Mouse (Mus musculus): ENCODE measurements around the gene Gpr68. TPM values are rescaled to one million over a fixed set of nuclear protein-coding genes. Genes with fewer than 3 reads are reported as not detected.

The Gpr68 gene
- polyA plus RNA-seq, 1 experiment from 2014 or later = 0.21 TPM

- H3K9ac ChIP-seq (replicated peaks; ENCODE audit: low read depth) = no peak overlapping the region
- no peaks in the 10 kb centered on the region for H3K4me1 ChIP-seq (ENCODE audit: insufficient read depth, low read depth, low read length)
- DNase-seq (ENCODE audit: low spot score) (no peak), ATAC-seq (no peak)
- no peaks in the 10 kb centered on the region for H3K9me3 ChIP-seq (ENCODE audit: low read length)
- WGBS = 86% methylated on average over 3 of the region's 3 CpGs
- no peak overlapping the region for H3K4me3 ChIP-seq (ENCODE audit: low read depth, low read length)
- TF ChIP-seq CTCF (IDR thresholded peaks at IDR 0.05) (no peak), EP300 (IDR thresholded peaks at IDR 0.05) (no peak)
- H3K36me3 ChIP-seq (ENCODE audit: insufficient read depth, low read length) = no peaks in the 10 kb centered on the region
- H3K27ac ChIP-seq (ENCODE audit: low read length) = no peak overlapping the region
- no peaks in the 10 kb centered on the region for H3K27me3 ChIP-seq (replicated peaks; ENCODE audit: insufficient read depth, low read length)
- H3K4me2 ChIP-seq (replicated peaks; ENCODE audit: low read depth, low read length) = no peak overlapping the region
Observed at GRCm38 (mm10) chr12:100885585-100885984, 22.4 kb downstream of the Gpr68 start.

- Histone ChIP-seq H3K27ac (ENCODE audit: low read length) (no peak overlapping the region), H3K4me1 (ENCODE audit: insufficient read depth, low read depth, low read length) (no peaks in the 10 kb centered on the region), H3K9me3 (ENCODE audit: low read length) (no peaks in the 10 kb centered on the region), H3K4me3 (ENCODE audit: low read depth, low read length) (no peak overlapping the region), H3K36me3 (ENCODE audit: insufficient read depth, low read length) (no peaks in the 10 kb centered on the region), H3K27me3 (replicated peaks; ENCODE audit: insufficient read depth, low read length) (no peaks in the 10 kb centered on the region), H3K4me2 (replicated peaks; ENCODE audit: low read depth, low read length) (no peak overlapping the region), H3K9ac (replicated peaks; ENCODE audit: low read depth) (no peak overlapping the region)
- TF ChIP-seq CTCF (IDR thresholded peaks at IDR 0.05) = no peak
- no peak for TF ChIP-seq EP300 (IDR thresholded peaks at IDR 0.05)
- ATAC-seq = no peak
- WGBS = 55% methylated on average over 7 of the region's 7 CpGs
- DNase-seq (ENCODE audit: low spot score) = no peak
Observed at GRCm38 (mm10) chr12:100883168-100883567, 24.8 kb downstream of the Gpr68 start.

- DNase-seq (ENCODE audit: low spot score) = no peak
- WGBS = 89% methylated on average over 16 of the region's 16 CpGs
Observed at GRCm38 (mm10) chr12:100878556-100878955, 29.4 kb downstream of the Gpr68 start.

GRCm38 (mm10) chr12:100877936-100878335, 30.1 kb downstream of the Gpr68 start:
- Histone ChIP-seq H3K36me3 (ENCODE audit: insufficient read depth, low read length) (no peaks in the 10 kb centered on the region), H3K27me3 (replicated peaks; ENCODE audit: insufficient read depth, low read length) (no peaks in the 10 kb centered on the region), H3K4me3 (ENCODE audit: low read depth, low read length) (no peak overlapping the region), H3K4me1 (ENCODE audit: insufficient read depth, low read depth, low read length) (no peaks in the 10 kb centered on the region), H3K9me3 (ENCODE audit: low read length) (no peaks in the 10 kb centered on the region), H3K9ac (replicated peaks; ENCODE audit: low read depth) (no peak overlapping the region), H3K27ac (ENCODE audit: low read length) (no peak overlapping the region), H3K4me2 (replicated peaks; ENCODE audit: low read depth, low read length) (no peak overlapping the region)
- WGBS = 61% methylated on average over 6 of the region's 6 CpGs
- no peak for DNase-seq (ENCODE audit: low spot score)
- no peak for ATAC-seq
- TF ChIP-seq EP300 (IDR thresholded peaks at IDR 0.05) (no peak), CTCF (IDR thresholded peaks at IDR 0.05) (no peak)

More at GRCm38 (mm10) chr12:100878556-100878955, 29.4 kb downstream of the Gpr68 start:
- no peaks in the 10 kb centered on the region for H3K36me3 ChIP-seq (ENCODE audit: insufficient read depth, low read length)
- H3K9ac ChIP-seq (replicated peaks; ENCODE audit: low read depth) = no peak overlapping the region
- no peaks in the 10 kb centered on the region for H3K9me3 ChIP-seq (ENCODE audit: low read length)
- H3K27me3 ChIP-seq (replicated peaks; ENCODE audit: insufficient read depth, low read length) = no peaks in the 10 kb centered on the region
- ATAC-seq = no peak
- H3K4me1 ChIP-seq (ENCODE audit: insufficient read depth, low read depth, low read length) = no peaks in the 10 kb centered on the region
- no peak overlapping the region for H3K4me2 ChIP-seq (replicated peaks; ENCODE audit: low read depth, low read length)
- TF ChIP-seq CTCF (IDR thresholded peaks at IDR 0.05) (no peak), EP300 (IDR thresholded peaks at IDR 0.05) (no peak)
- no peak overlapping the region for H3K4me3 ChIP-seq (ENCODE audit: low read depth, low read length)
- H3K27ac ChIP-seq (ENCODE audit: low read length) = no peak overlapping the region

- H3K27ac ChIP-seq (ENCODE audit: low read length) = no peak overlapping the region
- H3K4me1 ChIP-seq (ENCODE audit: insufficient read depth, low read depth, low read length) = no peaks in the 10 kb centered on the region
- no peak overlapping the region for H3K9ac ChIP-seq (replicated peaks; ENCODE audit: low read depth)
- TF ChIP-seq EP300 (IDR thresholded peaks at IDR 0.05) (no peak), CTCF (IDR thresholded peaks at IDR 0.05) (no peak)
- H3K4me3 ChIP-seq (ENCODE audit: low read depth, low read length) = no peak overlapping the region
- DNase-seq (ENCODE audit: low spot score) = no peak
- H3K36me3 ChIP-seq (ENCODE audit: insufficient read depth, low read length) = no peaks in the 10 kb centered on the region
- H3K27me3 ChIP-seq (replicated peaks; ENCODE audit: insufficient read depth, low read length) = no peaks in the 10 kb centered on the region
- no peak for ATAC-seq
- H3K9me3 ChIP-seq (ENCODE audit: low read length) = no peaks in the 10 kb centered on the region
- WGBS = 70% methylated on average over 6 of the region's 6 CpGs
- no peak overlapping the region for H3K4me2 ChIP-seq (replicated peaks; ENCODE audit: low read depth, low read length)
Observed at GRCm38 (mm10) chr12:100875960-100876359, 32.0 kb downstream of the Gpr68 start.

GRCm38 (mm10) chr12:100875553-100875952, 32.4 kb downstream of the Gpr68 start:
- DNase-seq (ENCODE audit: low spot score) = no peak
- TF ChIP-seq CTCF (IDR thresholded peaks at IDR 0.05) = no peak
- TF ChIP-seq EP300 (IDR thresholded peaks at IDR 0.05) = no peak

GRCm38 (mm10) chr12:100873612-100874011, 34.4 kb downstream of the Gpr68 start:
- Histone ChIP-seq H3K9ac (replicated peaks; ENCODE audit: low read depth) (no peak overlapping the region), H3K27ac (ENCODE audit: low read length) (no peak overlapping the region), H3K4me3 (ENCODE audit: low read depth, low read length) (no peak overlapping the region), H3K27me3 (replicated peaks; ENCODE audit: insufficient read depth, low read length) (no peaks in the 10 kb centered on the region), H3K4me1 (ENCODE audit: insufficient read depth, low read depth, low read length) (no peaks in the 10 kb centered on the region), H3K36me3 (ENCODE audit: insufficient read depth, low read length) (no peaks in the 10 kb centered on the region), H3K4me2 (replicated peaks; ENCODE audit: low read depth, low read length) (no peak overlapping the region), H3K9me3 (ENCODE audit: low read length) (no peaks in the 10 kb centered on the region)
- TF ChIP-seq CTCF (IDR thresholded peaks at IDR 0.05) (no peak), EP300 (IDR thresholded peaks at IDR 0.05) (no peak)
- 78% methylated on average over 3 of the region's 3 CpGs for WGBS
- no peak for DNase-seq (ENCODE audit: low spot score)
- ATAC-seq = no peak

More at GRCm38 (mm10) chr12:100875553-100875952, 32.4 kb downstream of the Gpr68 start:
- no peak overlapping the region for H3K27ac ChIP-seq (ENCODE audit: low read length)
- H3K27me3 ChIP-seq (replicated peaks; ENCODE audit: insufficient read depth, low read length) = no peaks in the 10 kb centered on the region
- no peaks in the 10 kb centered on the region for H3K9me3 ChIP-seq (ENCODE audit: low read length)
- ATAC-seq = no peak
- no peak overlapping the region for H3K9ac ChIP-seq (replicated peaks; ENCODE audit: low read depth)
- H3K36me3 ChIP-seq (ENCODE audit: insufficient read depth, low read length) = no peaks in the 10 kb centered on the region
- no peak overlapping the region for H3K4me2 ChIP-seq (replicated peaks; ENCODE audit: low read depth, low read length)
- no peak overlapping the region for H3K4me3 ChIP-seq (ENCODE audit: low read depth, low read length)
- H3K4me1 ChIP-seq (ENCODE audit: insufficient read depth, low read depth, low read length) = no peaks in the 10 kb centered on the region
- 40% methylated on average over 3 of the region's 3 CpGs for WGBS
